Mouse (Mus musculus): ENCODE data around the gene Pou3f4.
"Not testable (repeated sequence)": the region's sequence is repeated elsewhere in the genome, so short reads cannot be mapped to it uniquely, and the experiment has no call there.

Pou3f4 gene

DNA sequence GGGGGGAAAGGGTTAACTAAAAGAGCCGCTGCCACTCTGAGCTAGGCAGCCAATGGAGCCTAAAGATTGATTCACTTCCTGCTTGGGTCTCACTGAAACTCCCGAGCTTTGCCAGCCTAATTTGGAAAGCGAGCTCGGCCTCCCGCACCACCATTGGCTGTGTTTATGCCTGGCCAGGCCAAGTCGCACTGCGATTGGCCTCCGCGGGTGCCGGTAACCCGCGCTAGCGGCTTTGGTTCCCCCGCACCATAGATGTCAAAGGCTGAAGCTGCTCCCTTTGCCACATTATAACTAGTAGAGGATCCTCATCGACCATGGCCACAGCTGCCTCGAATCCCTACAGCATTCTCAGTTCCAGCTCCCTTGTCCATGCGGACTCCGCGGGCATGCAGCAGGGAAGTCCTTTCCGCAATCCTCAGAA is at the start of gene Pou3f4:
Gene Pou3f4 (plus strand): TSS at position 130 of the 421 bp plus-strand sequence.
- peak; percentile 2 to 3 for DNase-seq

DNA sequence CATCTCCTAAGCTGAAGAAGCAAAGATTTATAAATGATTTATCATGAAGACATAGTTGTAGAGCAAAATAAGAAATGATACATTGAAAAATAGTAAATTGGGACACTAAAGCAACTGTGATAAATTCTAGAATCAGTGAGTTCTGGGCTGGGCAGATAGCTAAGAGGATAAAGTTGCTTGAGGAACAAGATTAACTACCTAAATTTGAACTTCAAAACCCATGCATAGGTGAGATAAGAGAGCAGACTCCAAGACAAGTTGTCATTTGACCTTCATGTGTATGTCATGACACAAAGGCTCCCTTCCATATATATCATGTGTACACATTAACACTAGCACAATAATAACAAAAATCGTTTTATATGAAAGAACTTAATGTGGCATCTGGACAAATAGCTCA is 48.1 kb upstream of the Pou3f4 start:
- no peak for DNase-seq

DNA sequence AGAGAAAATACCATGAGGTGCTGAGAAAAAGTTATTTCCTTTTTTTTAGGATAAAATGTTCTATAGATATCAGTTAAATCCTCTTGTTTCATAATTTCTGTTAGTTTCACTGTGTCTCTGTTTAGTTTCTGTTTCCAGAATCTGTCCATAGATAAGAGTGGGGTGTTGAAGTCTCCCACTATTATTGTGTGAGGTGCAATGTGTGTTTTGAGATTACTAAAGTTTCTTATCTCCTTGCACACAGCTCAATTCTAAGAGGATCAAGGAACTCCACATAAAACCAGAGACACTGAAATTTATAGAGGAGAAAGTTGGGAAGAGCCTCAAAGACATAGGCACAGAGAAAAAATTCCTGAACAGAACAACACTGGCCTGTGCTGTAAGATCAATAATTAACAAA is 39.3 kb upstream of the Pou3f4 start:
- DNase-seq = not testable (repeated sequence)

DNA sequence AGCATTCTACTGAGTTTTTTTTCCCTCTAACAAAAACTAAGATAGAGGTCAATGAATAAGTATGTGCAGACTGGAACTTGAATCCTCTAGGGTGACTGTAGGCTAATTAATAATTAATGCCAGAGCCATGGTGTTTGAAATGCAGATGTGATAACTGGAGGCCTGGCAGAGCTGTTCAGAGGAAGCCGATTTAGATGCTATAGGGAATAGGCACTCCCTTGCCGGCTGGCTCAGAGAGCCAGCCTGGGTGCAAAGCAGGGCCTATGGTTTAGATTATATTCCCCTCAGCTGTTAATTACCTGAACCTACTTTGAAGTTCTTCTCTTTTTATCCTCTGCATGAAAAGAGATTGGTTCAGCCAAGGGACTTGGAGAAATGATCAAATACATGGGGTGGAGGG is 11.6 kb upstream of the Pou3f4 start:
- DNase-seq = no peak

DNA sequence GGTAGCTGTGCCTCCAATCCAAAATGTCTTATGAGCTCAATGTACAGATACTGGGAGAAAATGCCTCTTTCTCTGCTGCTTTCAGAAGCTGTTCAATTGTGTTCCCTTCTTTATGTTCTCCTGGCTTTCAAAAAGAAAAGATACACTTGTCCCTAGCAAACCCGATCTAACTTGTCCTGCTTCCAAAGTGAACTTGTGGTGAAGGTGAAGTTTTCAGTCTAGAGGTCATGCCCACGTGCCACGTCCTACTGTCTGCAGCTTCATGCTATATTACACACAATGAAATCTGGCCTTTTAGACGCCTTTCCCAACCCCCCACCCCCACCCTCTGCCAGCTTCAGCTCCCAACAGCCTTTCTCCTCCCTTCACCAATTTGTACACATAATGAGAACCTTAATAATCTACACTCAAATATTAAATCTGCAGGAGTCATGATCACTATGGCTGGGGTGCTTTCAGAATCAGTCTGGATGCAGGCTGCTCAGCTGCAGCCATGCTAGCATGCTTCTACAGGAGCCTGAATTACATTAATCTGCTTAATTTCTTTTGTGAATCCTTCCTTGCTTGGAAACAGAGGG is 4.0 kb upstream of the Pou3f4 start:
- no peak for DNase-seq

DNA sequence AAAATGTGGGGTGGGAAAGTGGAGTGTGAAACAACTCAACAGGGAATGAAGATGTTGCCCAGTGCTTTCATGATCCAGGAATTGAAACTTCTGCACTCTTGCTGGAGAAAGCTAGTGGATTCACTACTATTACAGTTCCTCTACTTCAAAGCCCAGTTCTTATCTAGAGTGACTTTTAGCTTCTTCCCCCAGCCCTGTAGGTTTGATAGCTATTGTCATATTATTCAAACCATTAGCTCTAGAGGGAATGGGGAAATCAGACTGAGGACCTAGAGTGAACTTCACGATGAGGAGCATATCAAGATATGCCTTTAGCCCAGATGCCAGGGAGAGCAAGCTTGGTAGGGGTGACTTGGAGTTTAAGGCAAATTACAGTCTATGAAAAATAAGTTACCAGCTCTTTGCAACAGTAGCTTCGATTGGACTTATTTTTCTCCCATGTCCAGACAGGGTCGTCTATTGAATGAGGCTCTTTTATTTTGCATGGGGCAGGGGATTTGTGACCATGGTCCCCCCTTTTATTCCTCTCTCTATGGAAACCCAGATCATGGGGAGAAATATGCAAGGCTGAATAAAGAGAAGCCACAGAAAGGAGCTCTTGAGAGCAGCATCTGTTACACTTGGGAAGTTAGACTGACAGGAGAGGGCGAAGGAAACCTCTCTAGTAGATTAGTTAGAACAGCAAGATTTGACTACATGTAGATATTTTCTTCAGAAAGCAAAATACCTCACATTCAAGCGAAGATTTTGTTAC is 3.1 kb upstream of the Pou3f4 start:
- no peak for DNase-seq

DNA sequence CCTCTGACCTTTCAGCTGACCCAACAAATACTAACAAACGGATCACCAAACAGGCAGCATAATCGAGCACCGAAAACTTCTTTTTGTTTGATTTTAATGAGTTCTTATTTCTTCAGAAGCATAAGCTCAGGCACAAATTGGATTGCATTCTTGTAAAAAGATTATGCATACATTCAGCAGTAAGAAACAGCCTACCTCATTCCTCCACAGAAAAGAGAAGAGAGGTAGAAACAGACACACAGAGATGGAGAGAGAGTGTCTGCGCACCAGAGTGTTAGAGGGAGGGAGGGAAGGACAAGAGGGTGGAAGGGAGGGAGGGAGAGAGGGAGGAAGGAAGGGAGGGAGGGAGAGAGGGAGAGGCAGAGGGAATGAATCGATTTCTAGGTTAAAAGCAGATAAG is 2.0 kb upstream of the Pou3f4 start:
- no peak for DNase-seq

DNA sequence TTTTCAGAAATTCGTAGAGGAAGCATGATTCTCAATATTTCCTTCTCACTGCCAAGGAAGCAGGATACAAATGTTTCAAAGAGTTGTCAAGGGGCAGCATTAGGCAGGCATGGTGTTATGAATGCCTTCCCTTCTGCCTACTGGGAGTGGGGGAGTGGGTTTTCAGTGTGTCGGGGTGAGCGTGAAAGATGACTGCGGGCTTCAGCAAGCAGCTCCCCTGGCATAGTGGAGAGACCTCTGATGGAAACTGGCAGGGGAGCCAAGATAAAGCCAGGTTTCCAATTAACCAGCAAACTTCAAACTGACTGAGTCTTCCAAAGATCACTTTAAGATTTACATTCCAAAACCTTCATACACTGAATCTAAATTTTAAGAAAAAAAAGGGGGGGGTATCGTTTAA is 679 bp upstream of the Pou3f4 start:
- DNase-seq = no peak

DNA sequence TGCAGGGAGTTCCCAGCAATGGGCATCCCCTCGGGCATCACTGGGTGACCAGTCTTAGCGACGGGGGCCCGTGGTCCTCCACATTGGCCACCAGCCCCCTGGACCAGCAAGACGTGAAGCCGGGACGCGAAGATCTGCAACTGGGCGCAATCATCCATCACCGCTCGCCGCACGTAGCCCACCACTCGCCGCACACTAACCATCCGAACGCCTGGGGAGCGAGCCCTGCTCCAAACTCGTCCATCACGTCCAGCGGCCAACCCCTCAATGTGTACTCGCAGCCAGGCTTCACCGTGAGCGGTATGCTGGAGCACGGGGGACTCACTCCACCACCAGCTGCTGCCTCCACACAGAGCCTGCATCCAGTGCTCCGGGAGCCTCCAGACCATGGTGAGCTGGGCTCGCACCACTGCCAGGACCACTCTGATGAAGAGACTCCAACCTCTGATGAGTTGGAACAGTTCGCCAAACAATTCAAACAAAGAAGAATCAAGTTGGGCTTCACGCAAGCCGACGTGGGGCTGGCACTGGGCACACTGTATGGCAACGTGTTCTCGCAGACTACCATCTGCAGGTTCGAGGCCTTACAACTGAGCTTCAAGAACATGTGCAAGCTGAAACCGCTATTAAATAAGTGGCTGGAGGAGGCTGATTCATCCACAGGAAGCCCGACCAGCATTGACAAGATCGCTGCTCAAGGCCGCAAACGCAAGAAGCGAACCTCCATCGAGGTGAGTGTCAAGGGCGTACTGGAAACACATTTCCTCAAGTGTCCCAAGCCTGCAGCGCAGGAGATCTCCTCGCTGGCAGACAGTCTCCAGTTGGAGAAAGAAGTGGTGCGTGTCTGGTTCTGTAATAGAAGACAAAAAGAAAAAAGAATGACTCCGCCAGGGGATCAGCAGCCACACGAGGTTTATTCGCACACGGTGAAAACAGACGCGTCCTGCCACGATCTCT is 790 bp downstream of the Pou3f4 start:
- no peak for DNase-seq

DNA sequence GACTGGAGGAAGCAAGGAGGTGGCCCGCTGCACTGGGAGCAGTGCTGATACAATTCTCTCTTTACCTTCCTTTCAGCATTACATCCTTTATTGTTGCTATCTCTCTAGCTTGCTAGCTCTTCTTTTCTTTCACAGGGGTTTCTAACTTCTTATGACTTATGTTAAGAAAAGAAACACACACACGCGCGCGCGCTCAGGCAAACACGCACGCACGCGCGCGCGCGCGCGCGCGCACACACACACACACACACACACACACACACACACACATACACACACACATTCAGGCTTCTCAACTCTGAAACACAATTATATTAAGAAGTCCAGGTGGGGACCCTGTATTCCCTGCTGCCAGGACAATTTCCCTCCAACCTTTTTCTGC is 1.5 kb downstream of the Pou3f4 start:
- DNase-seq = no peak

DNA sequence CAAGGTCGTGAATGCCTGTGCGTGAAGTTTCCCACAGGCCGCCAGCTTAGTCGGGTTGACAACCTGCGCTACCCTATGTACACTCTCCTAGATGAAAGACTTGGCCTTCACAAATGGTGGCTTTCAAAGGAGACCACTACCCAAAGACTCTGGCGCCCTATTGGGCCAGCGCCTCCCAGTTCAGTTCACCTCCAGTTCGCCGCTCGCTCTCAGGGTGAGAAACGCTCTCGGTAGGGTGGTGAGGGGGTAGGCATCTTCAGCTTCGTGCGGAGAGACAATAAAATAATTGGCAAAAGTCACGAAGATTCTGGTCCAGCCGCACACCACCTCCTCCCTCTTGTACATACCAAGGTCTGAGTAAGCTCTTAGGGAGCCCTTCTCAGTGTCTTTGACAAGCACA is 2.5 kb downstream of the Pou3f4 start:
- no peak for DNase-seq

DNA sequence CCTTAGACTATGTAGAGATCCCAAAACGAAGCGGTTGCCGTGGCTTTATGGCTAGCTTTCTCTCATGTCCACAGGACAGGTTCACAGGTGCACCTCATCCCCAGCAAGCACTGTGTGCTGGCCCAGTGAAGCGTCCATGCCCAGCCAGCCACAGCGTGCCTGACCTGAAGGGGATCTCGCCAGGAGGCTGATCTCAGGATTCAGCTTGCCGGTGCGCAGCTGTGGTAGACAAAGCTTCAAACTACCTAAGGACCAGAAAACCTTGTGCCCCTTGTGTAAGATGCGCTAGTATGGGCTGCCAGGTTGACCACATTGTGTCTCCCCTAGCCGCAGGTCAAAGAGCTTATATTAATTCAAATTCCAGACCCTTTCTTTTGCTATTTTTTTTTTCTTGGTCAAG is 3.1 kb downstream of the Pou3f4 start:
- no peak for DNase-seq

DNA sequence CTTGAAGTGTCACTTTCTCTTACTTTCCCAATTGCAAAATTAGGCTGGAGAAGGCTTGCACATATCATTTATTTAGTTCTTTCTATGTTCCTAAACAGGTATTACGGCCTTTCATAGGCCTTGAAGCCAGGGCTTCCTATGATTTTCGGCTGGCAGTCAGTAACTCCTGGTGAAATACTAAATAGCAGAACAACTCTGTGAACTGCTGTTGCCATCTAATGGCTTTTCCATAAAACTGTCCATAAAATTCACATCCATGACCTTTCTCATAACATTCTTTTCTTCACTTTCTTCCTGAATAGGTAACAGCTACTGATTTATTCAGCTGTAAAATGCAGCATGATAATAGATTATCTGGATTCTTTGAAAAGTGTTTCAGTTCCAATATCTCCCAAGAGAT is 23.4 kb downstream of the Pou3f4 start:
- no peak for DNase-seq

DNA sequence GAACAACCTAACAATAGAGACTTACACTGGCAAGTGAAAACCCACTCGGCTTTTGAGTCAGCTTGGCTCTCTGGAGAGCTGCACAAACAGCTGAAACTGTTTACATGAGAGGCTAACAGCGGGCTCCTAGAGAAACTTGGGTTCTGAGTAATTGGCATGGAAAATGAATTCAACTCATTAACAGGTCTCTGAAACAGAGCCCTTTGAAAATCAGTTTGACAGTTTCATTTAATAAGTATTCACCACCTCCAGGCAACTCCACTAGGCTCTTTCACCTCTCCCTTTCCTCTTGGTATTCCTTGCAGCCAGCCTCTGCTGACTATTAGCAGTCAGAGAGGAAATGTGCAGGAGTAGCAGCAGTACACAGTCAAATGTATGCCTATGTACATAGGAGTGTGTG is 37.2 kb downstream of the Pou3f4 start:
- DNase-seq = no peak

Data from kidney, postnatal 36 days (tissue).